Mouse (Mus musculus) small intestine, adult 2 months (tissue): ENCODE measurements around the gene Styxl1. TPM values are rescaled to one million over a fixed set of nuclear protein-coding genes. Genes with fewer than 3 reads are reported as not detected.

Source experiments
- H3K27ac ChIP-seq: fragments of 200-500 bp; 2 replicates; pipeline ENCODE4 v1.5.1; 2012; ENCODE audit warnings: low read depth, low read length, control low read depth, inconsistent platforms; ENCODE audit not compliant: insufficient read depth
- H3K27me3 ChIP-seq: fragments of 200-500 bp; 2 replicates; pipeline ENCODE4 v1.6.1; 2012; ENCODE audit warnings: mild to moderate bottlenecking, moderate library complexity, low read length, inconsistent platforms; ENCODE audit not compliant: control insufficient read depth, insufficient read depth
- H3K36me3 ChIP-seq: fragments of 200-500 bp; 2 replicates; pipeline ENCODE4 v1.6.1; 2012; ENCODE audit warnings: mild to moderate bottlenecking, low read length, control low read depth, inconsistent platforms; ENCODE audit not compliant: control insufficient read depth, insufficient read depth
- H3K4me1 ChIP-seq: fragments of 200-500 bp; 2 replicates; pipeline ENCODE4 v1.6.1; 2012; ENCODE audit warnings: low read length, inconsistent platforms, mixed read lengths; ENCODE audit not compliant: control insufficient read depth, insufficient read depth, insufficient read length
- H3K4me3 ChIP-seq: fragments of 200-500 bp; 2 replicates; pipeline ENCODE4 v1.5.1; 2012; ENCODE audit warnings: low read depth, mild to moderate bottlenecking, control low read depth, inconsistent platforms, low read length, moderate library complexity
- CTCF ChIP-seq: fragments of 200-500 bp; IDR thresholded peaks from 2 replicates; pipeline ENCODE4 v1.5.1; 2012; ENCODE audit warnings: low read depth, mild to moderate bottlenecking, control low read depth, inconsistent platforms, low read length, moderate library complexity, mixed read lengths; ENCODE audit not compliant: insufficient replicate concordance, insufficient read length; ENCODE audit errors: extremely low read depth
- POLR2A ChIP-seq: fragments of 200-500 bp; IDR thresholded peaks from 2 replicates; pipeline ENCODE4 v1.6.1; 2012; ENCODE audit warnings: low read depth, mild to moderate bottlenecking, control low read depth, inconsistent platforms, low read length, moderate library complexity
- WGBS: fragments of 180-500 bp; shearing (Covaris S2); methylation state at CpG from one replicate; pipeline ENCODE4 v1.1.7; 2018; 5-methylcytosine and 5-hydroxymethylcytosine counted together
- polyA plus RNA-seq: library from polyadenylated mRNA; depleted of rRNA; stranded (reverse); fragments of >200 nt; gene quantifications from 2 replicates; pipeline ENCODE4 v1.2.3, GENCODE M21; 2012

Gene Styxl1
- polyA plus RNA-seq, 1 experiment = 0.19 TPM

GRCm38 (mm10) chr5:135733071-135733470 lies 45.1 kb downstream of the Styxl1 start:
- Histone ChIP-seq H3K4me3 (no peak overlapping the region), H3K27ac (no peak overlapping the region), H3K4me1 (no peaks in the 10 kb centered on the region; the same call in 1 of the 2 replicates), H3K36me3 (peaks cover 91% of the 10 kb centered on the region), H3K27me3 (no peaks in the 10 kb centered on the region)
- WGBS = 89% methylated on average over 4 of the region's 4 CpGs
- TF ChIP-seq CTCF (no peak), POLR2A (no peak)

DNA sequence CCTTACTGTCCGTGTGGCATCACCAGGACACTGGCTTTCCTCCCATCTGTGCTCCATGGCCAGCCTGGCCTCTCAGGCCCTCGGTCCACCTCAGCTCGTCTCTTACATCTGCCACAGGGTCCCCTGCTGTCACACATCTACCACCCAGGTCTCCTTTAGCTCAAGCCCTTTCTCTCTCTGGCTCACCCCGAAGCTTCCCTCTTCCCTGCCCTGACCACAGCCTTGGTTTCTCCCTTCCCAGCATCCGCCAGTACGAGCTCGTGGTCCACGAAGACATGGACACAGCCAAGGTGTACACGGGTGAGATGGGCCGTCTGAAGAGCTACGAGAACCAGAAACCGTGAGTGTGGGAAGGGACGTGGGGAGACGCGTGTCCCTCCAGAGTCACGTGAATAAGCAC lies 46.9 kb downstream of the Styxl1 start:
- Histone ChIP-seq H3K4me3 (no peak overlapping the region), H3K4me1 (peaks cover 9% of the 10 kb centered on the region), H3K27me3 (no peaks in the 10 kb centered on the region), H3K36me3 (peaks cover 74% of the 10 kb centered on the region), H3K27ac (no peak overlapping the region)
- 98% methylated on average over 16 of the region's 16 CpGs for WGBS
- TF ChIP-seq CTCF (no peak), POLR2A (no peak)

DNA sequence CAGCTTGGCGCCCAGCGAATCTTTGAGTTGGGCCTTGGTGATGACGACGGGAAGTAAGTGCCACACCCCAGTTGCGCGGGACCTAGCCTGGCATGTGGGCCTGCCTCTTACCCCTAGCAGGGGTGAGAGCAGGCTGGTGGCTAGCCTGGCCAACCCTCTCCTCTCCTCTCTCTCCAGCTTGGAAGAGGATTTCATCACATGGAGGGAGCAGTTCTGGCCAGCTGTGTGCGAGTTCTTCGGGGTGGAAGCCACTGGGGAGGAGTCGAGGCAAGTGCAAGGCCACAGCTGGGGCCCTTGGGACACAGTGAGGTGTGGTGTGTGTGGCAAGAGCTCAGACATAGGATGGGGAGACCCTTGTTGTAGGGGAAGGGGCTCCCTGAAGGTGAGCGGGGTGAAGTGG lies 47.3 kb downstream of the Styxl1 start:
- H3K27me3 ChIP-seq = no peaks in the 10 kb centered on the region
- 92% methylated on average over 10 of the region's 10 CpGs for WGBS
- peaks cover 13% of the 10 kb centered on the region for H3K4me1 ChIP-seq
- peaks cover 70% of the 10 kb centered on the region for H3K36me3 ChIP-seq
- TF ChIP-seq POLR2A (no peak), CTCF (no peak)
- no peak overlapping the region for H3K4me3 ChIP-seq
- no peak overlapping the region for H3K27ac ChIP-seq

DNA sequence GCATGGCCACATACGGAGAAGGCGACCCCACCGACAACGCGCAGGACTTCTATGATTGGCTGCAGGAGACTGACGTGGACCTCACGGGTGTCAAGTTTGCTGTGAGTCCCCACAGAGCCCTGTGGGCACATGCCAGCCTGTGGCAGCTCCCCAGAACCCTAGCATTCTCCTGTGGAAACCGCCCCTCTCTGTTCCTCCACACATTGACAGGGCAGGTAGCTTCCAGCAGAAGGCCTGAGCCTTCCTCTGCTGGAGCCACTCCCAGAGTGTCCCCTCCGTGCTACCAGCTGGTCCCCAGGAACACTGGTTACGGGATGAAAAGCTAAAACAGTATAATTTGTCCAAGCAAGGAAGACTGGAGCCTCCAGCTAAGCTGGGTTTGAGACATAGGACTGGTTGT lies 47.9 kb downstream of the Styxl1 start:
- WGBS = 95% methylated on average over 10 of the region's 10 CpGs
- Histone ChIP-seq H3K36me3 (peaks cover 64% of the 10 kb centered on the region), H3K4me3 (no peak overlapping the region), H3K27ac (no peak overlapping the region), H3K27me3 (no peaks in the 10 kb centered on the region), H3K4me1 (peaks cover 18% of the 10 kb centered on the region)
- TF ChIP-seq CTCF (no peak), POLR2A (no peak)

GRCm38 (mm10) chr5:135729351-135729750 lies 48.8 kb downstream of the Styxl1 start:
- Histone ChIP-seq H3K36me3 (peaks cover 54% of the 10 kb centered on the region), H3K4me1 (peaks cover 21% of the 10 kb centered on the region), H3K27me3 (no peaks in the 10 kb centered on the region), H3K27ac (no peak overlapping the region), H3K4me3 (no peak overlapping the region)
- WGBS = 92% methylated on average over 13 of the region's 13 CpGs
- TF ChIP-seq CTCF = no peak
- TF ChIP-seq POLR2A = no peak

- Histone ChIP-seq H3K27ac (no peak overlapping the region), H3K4me3 (no peak overlapping the region), H3K4me1 (peaks cover 22% of the 10 kb centered on the region), H3K27me3 (no peaks in the 10 kb centered on the region), H3K36me3 (peaks cover 45% of the 10 kb centered on the region)
- no peak for TF ChIP-seq CTCF
- no peak for TF ChIP-seq POLR2A
- 82% methylated on average over 13 of the region's 13 CpGs for WGBS
Observed at GRCm38 (mm10) chr5:135728361-135728760, 49.8 kb downstream of the Styxl1 start.

GRCm38 (mm10) chr5:135727871-135728270 lies 50.3 kb downstream of the Styxl1 start:
- peaks cover 26% of the 10 kb centered on the region for H3K4me1 ChIP-seq
- H3K27me3 ChIP-seq = no peaks in the 10 kb centered on the region
- H3K4me3 ChIP-seq = no peak overlapping the region
- H3K36me3 ChIP-seq = peaks cover 40% of the 10 kb centered on the region
- no peak for TF ChIP-seq CTCF
- TF ChIP-seq POLR2A = no peak
- H3K27ac ChIP-seq = no peak overlapping the region
- 93% methylated on average over 9 of the region's 9 CpGs for WGBS
